Mouse (Mus musculus) heart, adult 2 months (tissue): ENCODE measurements around the gene Gm853.

Source experiments
- CTCF ChIP-seq: fragments of 200-600 bp; IDR thresholded peaks from 2 replicates; pipeline ENCODE4 v1.8.1; 2022; ENCODE audit warnings: antibody characterized with exemption, mild to moderate bottlenecking, moderate library complexity
- POLR2A ChIP-seq: fragments of 200-500 bp; IDR thresholded peaks from 2 replicates; pipeline ENCODE4 v1.6.1; 2011; ENCODE audit warnings: mild to moderate bottlenecking, low read depth, low read length, control low read depth; ENCODE audit not compliant: insufficient read depth

- TF ChIP-seq POLR2A (no peak), CTCF (peak; percentile 57)
Measured at GRCm38 (mm10) chr4:130260406-130260805, 38.2 kb upstream of the Gm853 start.
